Mouse (Mus musculus) cortical plate, adult 2 months (tissue): ENCODE measurements at regions not wholly inside any gene's neighbourhood (a gene's known extent, or its start where the extent isn't known, plus 50 kb on each side); places are given as distances from the start of the nearest gene placed in this dataset.

ENCODE experiments used
- CTCF ChIP-seq: fragments of 200-500 bp; IDR thresholded peaks from 2 replicates; pipeline ENCODE4 v1.5.1; 2011; ENCODE audit warnings: mild to moderate bottlenecking, control low read depth, low read length; ENCODE audit not compliant: insufficient read depth; ENCODE audit errors: extremely low read depth
- POLR2A ChIP-seq: fragments of 200-500 bp; IDR thresholded peaks from 2 replicates; pipeline ENCODE4 v1.6.1; 2011; ENCODE audit warnings: mild to moderate bottlenecking, low read length, control low read depth; ENCODE audit not compliant: insufficient read depth; ENCODE audit errors: extremely low read depth

DNA sequence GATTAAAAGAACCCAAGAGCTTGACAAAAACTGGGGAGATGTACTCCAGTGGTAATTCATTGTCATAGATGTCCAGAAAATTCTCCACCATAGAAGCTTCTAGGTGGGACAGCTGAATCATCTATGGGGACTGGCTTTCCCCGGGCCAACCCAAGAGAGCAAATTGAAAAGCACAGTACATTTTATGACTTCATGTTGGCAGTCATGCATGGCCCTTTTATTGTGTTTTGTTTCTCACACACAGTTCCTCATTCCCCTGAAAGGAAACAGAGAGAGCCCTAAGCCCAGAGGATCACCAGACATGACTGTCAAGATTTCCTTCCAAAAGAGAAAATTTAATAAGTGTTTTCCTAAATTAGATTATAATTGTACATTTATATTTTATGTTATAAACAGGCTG lies 306.9 kb upstream of the Cited2 start:
- no peak for TF ChIP-seq POLR2A
- no peak for TF ChIP-seq CTCF
